Mouse (Mus musculus): ENCODE measurements around the gene Mier3.

- TF ChIP-seq CTCF (IDR thresholded peaks at IDR 0.05; ENCODE audit: borderline replicate concordance, extremely low read depth, insufficient read depth, insufficient read length) (no peak), POLR2A (IDR thresholded peaks at IDR 0.05; ENCODE audit: borderline replicate concordance, extremely low read depth, insufficient read depth, insufficient read length, poor library complexity, severe bottlenecking) (no peak)
Observed at GRCm38 (mm10) chr13:111651020-111651419, 29.8 kb upstream of the Mier3 start.
